Mouse (Mus musculus) forebrain, embryonic 15.5 days (tissue): ENCODE measurements around the gene Ttf2. TPM values are rescaled to one million over a fixed set of nuclear protein-coding genes. Genes with fewer than 3 reads are reported as not detected.

Experiments used
- ATAC-seq: fragments of 200-750 bp; cut with Nextera tagmentation; replicated peaks from 2 replicates; pipeline ENCODE4 v1.8.0; 2017; ENCODE audit warnings: mild to moderate bottlenecking, moderate TSS enrichment, moderate library complexity
- H3K27ac ChIP-seq: fragments of 300-500 bp; sonication (generic); replicated peaks from 2 replicates; pipeline ENCODE4 v1.5.1; 2015; ENCODE audit warnings: mild to moderate bottlenecking, inconsistent platforms
- H3K27me3 ChIP-seq: fragments of 300-500 bp; sonication (generic); 2 replicates; pipeline ENCODE4 v1.6.1; 2015; ENCODE audit warnings: inconsistent platforms
- H3K36me3 ChIP-seq: fragments of 300-500 bp; sonication (generic); 2 replicates; pipeline ENCODE4 v1.6.1; 2015; ENCODE audit warnings: mild to moderate bottlenecking, inconsistent platforms
- H3K4me1 ChIP-seq: fragments of 300-500 bp; sonication (generic); 2 replicates; pipeline ENCODE4 v1.6.1; 2015; ENCODE audit warnings: inconsistent platforms
- H3K4me2 ChIP-seq: fragments of 300-500 bp; sonication (generic); replicated peaks from 2 replicates; pipeline ENCODE4 v1.6.1; 2015; ENCODE audit warnings: mild to moderate bottlenecking, inconsistent platforms
- H3K4me3 ChIP-seq: fragments of 300-500 bp; sonication (generic); 2 replicates; pipeline ENCODE4 v1.5.1; 2015; ENCODE audit warnings: mild to moderate bottlenecking, inconsistent platforms
- H3K9ac ChIP-seq: fragments of 300-500 bp; sonication (generic); replicated peaks from 2 replicates; pipeline ENCODE4 v1.6.1; 2015; ENCODE audit warnings: mild to moderate bottlenecking, inconsistent platforms
- H3K9me3 ChIP-seq: fragments of 300-500 bp; sonication (generic); 2 replicates; pipeline ENCODE4 v1.6.1; 2016; ENCODE audit warnings: inconsistent platforms
- WGBS: fragments of 180-500 bp; shearing (Covaris S2); methylation state at CpG from one replicate; pipeline ENCODE4 v1.1.7; 2015; ENCODE audit warnings: mixed read lengths; 5-methylcytosine and 5-hydroxymethylcytosine counted together
- polyA plus RNA-seq: library from polyadenylated mRNA; unstranded; fragments of >200 nt; fragmentation: Nextera tagmentation; extraction: Ambion mirVana; gene quantifications from 2 replicates; pipeline ENCODE4 v1.2.1, GENCODE M21; 2015

The Ttf2 gene
- polyA plus RNA-seq, 1 experiment from 2014 or later = 6.7 TPM

GRCm38 (mm10) chr3:100961501-100961900 is 8.0 kb downstream of the Ttf2 start:
- Histone ChIP-seq H3K4me1 (no peaks in the 10 kb centered on the region), H3K9ac (no peak overlapping the region), H3K4me3 (no peak overlapping the region), H3K27ac (no peak overlapping the region), H3K27me3 (no peaks in the 10 kb centered on the region), H3K4me2 (no peak overlapping the region), H3K36me3 (peaks cover 9% of the 10 kb centered on the region; the same call in 1 of the 2 replicates), H3K9me3 (no peaks in the 10 kb centered on the region)
- no peak for ATAC-seq
- WGBS = 94% methylated on average over 7 of the region's 7 CpGs

- no peak overlapping the region for H3K9ac ChIP-seq
- H3K4me2 ChIP-seq = no peak overlapping the region
- ATAC-seq = no peak
- H3K4me3 ChIP-seq = no peak overlapping the region
- H3K9me3 ChIP-seq = no peaks in the 10 kb centered on the region
- no peaks in the 10 kb centered on the region for H3K4me1 ChIP-seq
- WGBS = 87% methylated on average over 5 of the region's 5 CpGs
- no peak overlapping the region for H3K27ac ChIP-seq
- H3K36me3 ChIP-seq = peaks cover 9% of the 10 kb centered on the region; the same call in 1 of the 2 replicates
- H3K27me3 ChIP-seq = no peaks in the 10 kb centered on the region
Observed at GRCm38 (mm10) chr3:100961007-100961406, 8.5 kb downstream of the Ttf2 start.

- ATAC-seq = no peak
- H3K4me2 ChIP-seq = no peak overlapping the region
- peaks cover 13% of the 10 kb centered on the region; the same call in 1 of the 2 replicates for H3K36me3 ChIP-seq
- no peaks in the 10 kb centered on the region for H3K4me1 ChIP-seq
- H3K27me3 ChIP-seq = no peaks in the 10 kb centered on the region
- H3K9ac ChIP-seq = no peak overlapping the region
- H3K9me3 ChIP-seq = no peaks in the 10 kb centered on the region
- H3K4me3 ChIP-seq = no peak overlapping the region
- no peak overlapping the region for H3K27ac ChIP-seq
Observed at GRCm38 (mm10) chr3:100954616-100955015, 14.8 kb downstream of the Ttf2 start.

- whole genome bisulfite sequencing = 91% methylated on average over 4 of the region's 4 CpGs
- H3K4me3 ChIP-seq = no peak overlapping the region
- ATAC-seq = no peak
- H3K9ac ChIP-seq = no peak overlapping the region
- H3K36me3 ChIP-seq = peaks cover 11% of the 10 kb centered on the region; the same call in 1 of the 2 replicates
- no peaks in the 10 kb centered on the region for H3K9me3 ChIP-seq
- no peaks in the 10 kb centered on the region for H3K27me3 ChIP-seq
- H3K27ac ChIP-seq = no peak overlapping the region
- no peak overlapping the region for H3K4me2 ChIP-seq
- no peaks in the 10 kb centered on the region for H3K4me1 ChIP-seq
Observed at GRCm38 (mm10) chr3:100951531-100951930, 17.9 kb downstream of the Ttf2 start.

GRCm38 (mm10) chr3:100947286-100947685 is 22.2 kb downstream of the Ttf2 start:
- Histone ChIP-seq H3K27me3 (no peaks in the 10 kb centered on the region), H3K4me3 (no peak overlapping the region), H3K4me1 (no peaks in the 10 kb centered on the region), H3K36me3 (no peaks in the 10 kb centered on the region), H3K9me3 (no peaks in the 10 kb centered on the region), H3K4me2 (no peak overlapping the region), H3K27ac (no peak overlapping the region), H3K9ac (no peak overlapping the region)
- ATAC-seq = no peak
- WGBS = 91% methylated on average over 8 of the region's 8 CpGs

- H3K4me1 ChIP-seq = no peaks in the 10 kb centered on the region
- H3K27ac ChIP-seq = no peak overlapping the region
- ATAC-seq = no peak
- no peak overlapping the region for H3K9ac ChIP-seq
- H3K9me3 ChIP-seq = no peaks in the 10 kb centered on the region
- no peak overlapping the region for H3K4me2 ChIP-seq
- 90% methylated on average over 4 of the region's 4 CpGs for WGBS
- H3K27me3 ChIP-seq = no peaks in the 10 kb centered on the region
- H3K36me3 ChIP-seq = 0 out of 2 replicates have a peak, but pooled peaks cover 8% of the 10 kb centered on the region
- no peak overlapping the region for H3K4me3 ChIP-seq
Observed at GRCm38 (mm10) chr3:100940496-100941037, 28.9 kb downstream of the Ttf2 start.

- WGBS = 92% methylated on average over 4 of the region's 4 CpGs
Observed at GRCm38 (mm10) chr3:100938211-100938610, 31.3 kb downstream of the Ttf2 start.

GRCm38 (mm10) chr3:100936201-100936600 is 33.3 kb downstream of the Ttf2 start:
- Histone ChIP-seq H3K4me1 (no peaks in the 10 kb centered on the region), H3K27ac (no peak overlapping the region), H3K36me3 (peaks cover 29% of the 10 kb centered on the region; the same call in 1 of the 2 replicates), H3K9ac (no peak overlapping the region), H3K27me3 (no peaks in the 10 kb centered on the region), H3K9me3 (no peaks in the 10 kb centered on the region), H3K4me2 (no peak overlapping the region), H3K4me3 (no peak overlapping the region)
- WGBS = 90% methylated on average over 6 of the region's 6 CpGs
- ATAC-seq = no peak

More at GRCm38 (mm10) chr3:100938211-100938610, 31.3 kb downstream of the Ttf2 start:
- Histone ChIP-seq H3K9me3 (no peaks in the 10 kb centered on the region), H3K9ac (no peak overlapping the region), H3K4me2 (no peak overlapping the region), H3K27me3 (no peaks in the 10 kb centered on the region), H3K36me3 (peaks cover 14% of the 10 kb centered on the region; the same call in 1 of the 2 replicates), H3K4me3 (no peak overlapping the region), H3K4me1 (no peaks in the 10 kb centered on the region), H3K27ac (no peak overlapping the region)
- no peak for ATAC-seq

GRCm38 (mm10) chr3:100935521-100935920 is 33.9 kb downstream of the Ttf2 start:
- 94% methylated on average over 6 of the region's 6 CpGs for WGBS
- peaks cover 30% of the 10 kb centered on the region; the same call in 1 of the 2 replicates for H3K36me3 ChIP-seq
- no peaks in the 10 kb centered on the region for H3K27me3 ChIP-seq
- H3K4me3 ChIP-seq = no peak overlapping the region
- no peak overlapping the region for H3K4me2 ChIP-seq
- H3K9me3 ChIP-seq = no peaks in the 10 kb centered on the region
- H3K9ac ChIP-seq = no peak overlapping the region
- ATAC-seq = no peak
- no peak overlapping the region for H3K27ac ChIP-seq
- H3K4me1 ChIP-seq = no peaks in the 10 kb centered on the region

- no peak overlapping the region for H3K4me3 ChIP-seq
- WGBS = 76% methylated on average over 11 of the region's 11 CpGs
- no peaks in the 10 kb centered on the region for H3K4me1 ChIP-seq
- no peak overlapping the region for H3K27ac ChIP-seq
- no peaks in the 10 kb centered on the region for H3K27me3 ChIP-seq
- peaks cover 36% of the 10 kb centered on the region; the same call in 1 of the 2 replicates for H3K36me3 ChIP-seq
- no peaks in the 10 kb centered on the region for H3K9me3 ChIP-seq
- no peak overlapping the region for H3K4me2 ChIP-seq
- H3K9ac ChIP-seq = no peak overlapping the region
- no peak for ATAC-seq
Observed at GRCm38 (mm10) chr3:100932077-100932944, 37.2 kb downstream of the Ttf2 start.

GRCm38 (mm10) chr3:100931332-100932076 is 38.0 kb downstream of the Ttf2 start:
- ATAC-seq = no peak
- no peak overlapping the region for H3K27ac ChIP-seq
- H3K27me3 ChIP-seq = no peaks in the 10 kb centered on the region
- H3K4me2 ChIP-seq = no peak overlapping the region
- H3K4me1 ChIP-seq = peaks cover 5% of the 10 kb centered on the region
- H3K9ac ChIP-seq = no peak overlapping the region
- peaks cover 36% of the 10 kb centered on the region; the same call in 1 of the 2 replicates for H3K36me3 ChIP-seq
- no peaks in the 10 kb centered on the region for H3K9me3 ChIP-seq
- WGBS = 95% methylated on average over 23 of the region's 23 CpGs
- H3K4me3 ChIP-seq = no peak overlapping the region

- WGBS = 84% methylated on average over 16 of the region's 16 CpGs
- ATAC-seq = no peak
- Histone ChIP-seq H3K4me3 (no peak overlapping the region), H3K27me3 (no peaks in the 10 kb centered on the region), H3K9ac (no peak overlapping the region), H3K27ac (no peak overlapping the region), H3K4me2 (no peak overlapping the region), H3K9me3 (no peaks in the 10 kb centered on the region), H3K4me1 (peaks cover 42% of the 10 kb centered on the region), H3K36me3 (peaks cover 11% of the 10 kb centered on the region; the same call in 1 of the 2 replicates)
Observed at GRCm38 (mm10) chr3:100925176-100925575, 44.3 kb downstream of the Ttf2 start.
